Mouse (Mus musculus): ENCODE data around the gene Maml2.

The Maml2 gene

GRCm38 (mm10) chr9:13574059-13574458 lies 276.3 kb downstream of the Maml2 start:
- DNase-seq = peak; percentile 98

GRCm38 (mm10) chr9:13574913-13575312 lies 277.2 kb downstream of the Maml2 start:
- DNase-seq = peak; percentile 96

DNA sequence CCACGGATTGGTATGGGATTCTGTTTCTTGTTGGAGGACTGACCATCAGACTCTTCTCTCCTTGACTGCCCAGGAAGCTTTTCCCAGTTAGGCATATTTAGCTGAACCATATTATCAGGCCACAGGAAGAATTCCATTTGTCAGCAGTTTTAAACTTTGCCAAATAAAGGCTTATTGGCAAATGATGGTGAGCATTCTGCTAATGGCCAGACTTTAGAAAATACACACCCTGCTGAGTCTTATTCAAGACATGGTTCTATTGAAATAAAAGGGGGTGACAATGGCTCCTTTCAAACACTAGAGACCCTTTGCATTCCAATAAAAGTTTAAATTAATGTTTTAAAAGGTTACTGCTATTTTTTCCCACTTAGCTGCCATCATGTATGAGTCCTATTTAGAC lies 279.4 kb downstream of the Maml2 start:
- DNase-seq = peak; percentile 39

DNA sequence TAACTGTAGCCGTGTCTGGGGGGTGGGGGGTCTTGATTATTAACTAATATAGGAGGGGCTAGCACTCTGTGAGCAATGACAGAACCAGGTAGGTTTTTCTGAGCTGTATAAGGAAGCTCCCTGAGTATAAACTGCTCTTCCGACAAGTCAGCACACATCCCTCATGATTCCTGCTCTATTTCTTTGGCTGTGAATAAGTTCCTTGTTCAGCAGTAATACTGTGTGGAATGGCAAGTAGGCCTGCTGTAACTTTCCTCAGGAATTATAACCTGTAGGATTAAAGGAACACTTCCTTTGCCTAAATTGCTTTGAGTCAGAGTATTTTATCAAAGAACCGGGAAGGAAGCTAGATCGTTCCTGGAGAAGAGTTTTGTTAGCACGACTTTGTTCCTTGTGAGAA lies 283.4 kb downstream of the Maml2 start:
- DNase-seq = peak; percentile 12

- peak; percentile 80 for DNase-seq
These were observed 286.2 kb downstream of the Maml2 start for GRCm38 (mm10) chr9:13583952-13584351.

DNA sequence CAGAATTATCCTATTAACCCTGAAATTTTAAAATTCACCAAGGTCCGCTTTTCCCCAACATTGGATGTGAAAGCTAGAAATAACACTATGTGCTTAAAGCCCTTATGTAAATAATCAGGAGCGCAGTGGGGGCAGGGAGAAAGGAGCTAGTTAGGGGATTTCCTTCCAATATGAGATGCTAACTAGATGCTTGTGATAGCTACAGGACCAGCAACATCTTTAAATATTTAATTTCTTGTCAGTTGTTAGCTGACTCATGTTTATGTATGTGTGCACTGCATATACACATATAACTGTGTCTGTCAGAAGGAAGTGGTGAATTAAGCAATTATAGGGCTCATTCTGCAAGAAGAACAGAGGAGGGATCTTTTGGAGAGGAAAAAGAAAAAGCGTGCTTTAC lies 286.7 kb downstream of the Maml2 start:
- peak; percentile 53 for DNase-seq

DNA sequence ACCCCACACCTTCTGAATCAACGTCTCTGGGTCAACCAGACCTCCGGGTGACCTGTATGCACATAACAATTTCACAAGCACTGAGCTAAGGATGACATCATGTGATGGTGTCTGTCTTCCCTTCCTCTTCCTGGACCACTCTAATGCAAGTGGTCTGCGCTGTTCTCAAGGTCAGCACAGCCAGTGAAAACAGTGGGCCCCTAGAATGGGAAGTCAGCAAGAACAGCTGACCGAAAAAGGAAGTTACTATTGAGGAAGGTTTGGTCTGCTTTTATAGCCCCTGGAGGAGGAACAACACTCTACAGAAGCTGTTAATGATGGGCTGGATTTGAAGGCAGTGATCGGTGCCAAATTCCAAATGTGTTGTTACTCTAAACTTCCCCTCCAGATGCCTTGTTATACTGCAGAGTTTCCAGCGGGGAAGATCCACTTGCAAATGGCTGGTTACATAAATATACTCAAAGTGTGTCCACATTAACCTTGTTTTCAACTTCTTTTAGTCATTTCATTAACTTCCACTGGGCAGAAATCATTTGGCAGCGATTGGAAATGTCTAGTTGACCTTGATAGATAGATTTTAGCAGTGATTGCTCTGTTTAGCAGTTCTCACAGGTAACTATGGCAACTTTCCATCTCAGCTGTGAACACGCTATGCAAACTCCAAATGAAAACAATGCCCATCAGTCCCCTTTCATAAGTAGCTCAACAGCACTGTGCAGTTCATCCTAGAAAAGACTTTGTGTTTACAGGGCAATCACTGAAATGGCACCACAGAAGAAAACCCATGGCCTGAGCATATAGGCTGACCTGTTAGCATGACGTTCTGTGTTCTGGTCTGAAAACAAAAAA lies 289.6 kb downstream of the Maml2 start:
- peak; percentile 98 for DNase-seq

DNA sequence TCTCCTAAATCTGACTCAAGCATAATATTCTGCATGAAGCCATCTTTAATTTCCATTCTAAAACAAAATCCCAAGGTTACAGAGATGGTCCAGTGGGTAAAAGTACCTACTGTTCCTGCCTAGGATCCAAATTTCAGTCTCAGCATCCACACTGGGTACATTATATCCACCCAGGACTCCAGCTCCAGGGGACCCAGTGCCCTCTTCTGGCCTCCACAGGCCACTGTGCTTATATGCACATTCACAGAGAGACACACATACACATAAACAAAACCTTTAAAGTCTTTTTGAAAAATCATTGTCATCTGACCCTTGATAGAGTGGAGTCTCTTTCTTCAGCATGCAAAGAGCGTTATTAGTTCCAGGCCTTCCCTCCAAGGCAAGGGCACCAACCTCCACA lies 291.0 kb downstream of the Maml2 start:
- peak; percentile 81 for DNase-seq

DNA sequence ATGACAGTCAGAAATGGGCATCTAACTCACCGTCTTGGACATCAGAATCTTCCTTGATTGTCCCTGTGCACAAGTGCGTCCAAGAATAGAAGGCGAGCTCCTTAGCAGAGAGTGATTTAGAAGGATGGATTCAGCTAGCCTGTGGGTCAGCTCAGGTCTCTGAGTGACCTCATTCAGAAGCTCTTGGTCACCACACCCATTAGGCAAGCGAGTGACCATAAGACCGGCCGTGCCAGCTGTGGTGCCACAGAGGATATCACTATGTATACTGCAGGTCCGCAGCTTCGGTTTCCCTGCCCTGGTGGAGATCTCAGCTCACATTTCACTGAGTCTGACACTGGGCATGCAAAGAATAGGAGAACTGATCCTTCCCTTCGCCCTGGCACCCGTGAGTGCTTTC lies 294.9 kb downstream of the Maml2 start:
- peak; percentile 90 for DNase-seq

GRCm38 (mm10) chr9:13597736-13598135 lies 300.0 kb downstream of the Maml2 start:
- peak; percentile 77 for DNase-seq

DNA sequence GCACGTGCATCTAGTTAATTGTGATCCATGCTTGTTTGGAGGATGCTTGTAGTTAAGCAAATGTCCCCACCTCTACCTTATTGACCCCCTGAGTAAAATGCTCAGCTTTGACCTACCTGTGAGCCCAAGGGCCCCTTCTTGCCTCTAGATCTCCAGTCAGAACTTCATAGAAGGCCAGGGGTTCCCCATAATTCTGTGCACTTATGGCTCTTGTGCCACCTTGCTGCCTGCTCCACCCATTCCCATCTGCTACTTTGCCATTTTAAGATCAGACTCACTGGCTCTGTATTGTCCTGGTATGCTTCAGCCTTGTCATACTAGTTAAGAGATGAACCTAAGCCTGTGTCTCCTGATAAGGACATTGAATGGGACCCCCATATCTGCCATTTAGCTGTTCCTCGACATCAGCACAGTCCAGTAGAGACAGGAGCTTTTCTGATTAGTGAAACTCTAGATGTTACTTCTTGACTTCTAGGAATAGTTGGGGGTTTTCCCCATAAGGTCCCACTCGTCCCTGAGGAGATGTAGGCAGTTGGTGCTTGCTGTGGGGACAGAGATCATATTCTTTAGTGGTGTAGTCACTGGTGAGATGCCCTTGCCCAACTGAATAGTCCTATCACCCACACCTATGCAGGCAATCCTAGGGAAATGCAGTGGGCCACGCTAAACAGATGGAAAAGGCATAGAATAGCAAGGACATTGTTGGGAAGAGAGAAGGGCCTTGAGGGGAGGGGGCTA lies 301.0 kb downstream of the Maml2 start:
- peak; percentile 77 for DNase-seq

DNA sequence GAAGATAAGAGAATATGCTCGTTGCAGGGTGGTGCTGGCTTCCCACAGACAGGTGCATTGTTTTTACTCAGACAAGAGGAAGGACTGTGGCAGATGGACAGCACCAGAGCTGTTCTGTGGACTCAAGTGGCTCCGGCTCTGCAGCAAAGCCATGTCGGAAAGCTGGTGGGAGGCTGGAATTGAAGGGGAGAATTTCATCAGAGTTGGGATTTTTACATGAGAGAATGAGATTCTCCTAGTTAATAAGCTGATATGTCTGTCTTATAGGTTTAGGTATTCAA lies 301.5 kb downstream of the Maml2 start:
- no peak for DNase-seq

DNA sequence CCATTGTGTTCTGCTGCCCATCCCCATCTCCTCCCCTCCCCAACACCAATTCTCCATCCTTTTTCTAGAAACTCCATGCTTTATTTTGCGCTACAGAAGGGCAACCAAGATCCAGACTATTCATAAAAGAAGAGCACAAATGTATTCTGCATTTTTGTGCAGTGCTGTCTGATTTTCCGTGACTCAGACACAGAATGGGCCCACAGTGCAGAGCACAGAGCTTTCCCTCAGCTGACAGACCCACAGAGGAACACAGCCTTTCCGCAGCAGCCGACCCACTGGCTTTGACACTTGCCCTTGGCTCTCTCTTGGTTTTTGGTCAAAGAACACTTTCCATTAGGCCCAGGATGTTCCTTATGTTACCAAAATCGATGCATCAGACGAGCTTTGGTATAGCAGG lies 302.0 kb downstream of the Maml2 start:
- DNase-seq = peak; percentile 88

DNA sequence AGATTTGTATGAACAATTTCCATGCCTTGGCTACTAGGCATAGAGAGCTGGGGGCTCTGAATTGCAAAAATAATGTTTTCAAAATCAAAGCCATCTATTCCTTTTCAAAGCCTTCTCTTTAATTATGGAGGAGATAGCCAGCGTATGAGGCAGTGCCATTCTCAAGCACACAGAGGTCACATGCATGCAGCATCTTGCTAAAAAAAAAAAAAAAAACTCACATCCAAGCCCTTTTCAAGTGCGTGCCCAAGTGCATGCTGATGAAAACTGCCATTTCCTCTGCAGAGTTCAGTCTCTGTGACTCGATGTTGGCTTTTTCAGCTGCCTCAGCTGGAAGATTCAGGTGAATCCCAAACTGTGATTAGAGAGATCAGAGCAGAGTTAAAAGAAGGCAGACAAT lies 304.0 kb downstream of the Maml2 start:
- peak; percentile 21 for DNase-seq

GRCm38 (mm10) chr9:13603533-13604143 lies 305.9 kb downstream of the Maml2 start:
- peak; percentile 76 for DNase-seq

- DNase-seq = peak; percentile 67
These were observed 309.9 kb downstream of the Maml2 start for GRCm38 (mm10) chr9:13607609-13608185.

DNA sequence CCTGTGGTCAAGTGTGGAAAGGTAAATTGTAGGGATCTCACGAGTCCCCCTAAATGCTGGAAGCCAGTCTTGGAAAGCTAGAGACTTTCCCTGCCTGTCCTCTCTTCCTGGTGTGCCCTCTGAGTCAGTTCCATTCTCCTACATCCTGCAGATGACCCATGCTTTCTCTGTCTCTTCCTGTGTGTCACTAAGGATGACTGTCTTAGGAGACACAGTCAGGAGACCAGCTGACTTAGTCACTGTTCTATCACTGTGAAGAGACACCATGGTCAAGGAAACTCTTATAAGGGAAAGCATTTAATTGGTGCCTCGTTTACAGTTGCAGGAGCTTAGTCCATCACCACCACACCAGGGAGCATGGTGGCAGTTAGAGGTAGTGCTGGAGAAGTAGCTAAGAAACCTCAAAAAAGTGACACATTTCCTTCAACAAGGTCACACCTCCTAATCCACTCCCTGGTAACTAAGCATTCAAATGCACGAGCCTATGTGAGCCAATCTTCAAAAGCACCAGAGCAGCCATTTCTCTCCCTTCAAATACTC lies 310.8 kb downstream of the Maml2 start:
- peak; percentile 58 for DNase-seq

GRCm38 (mm10) chr9:13611561-13611960 lies 313.8 kb downstream of the Maml2 start:
- DNase-seq = peak; percentile 87

GRCm38 (mm10) chr9:13612371-13612770 lies 314.6 kb downstream of the Maml2 start:
- peak; percentile 66 for DNase-seq

DNA sequence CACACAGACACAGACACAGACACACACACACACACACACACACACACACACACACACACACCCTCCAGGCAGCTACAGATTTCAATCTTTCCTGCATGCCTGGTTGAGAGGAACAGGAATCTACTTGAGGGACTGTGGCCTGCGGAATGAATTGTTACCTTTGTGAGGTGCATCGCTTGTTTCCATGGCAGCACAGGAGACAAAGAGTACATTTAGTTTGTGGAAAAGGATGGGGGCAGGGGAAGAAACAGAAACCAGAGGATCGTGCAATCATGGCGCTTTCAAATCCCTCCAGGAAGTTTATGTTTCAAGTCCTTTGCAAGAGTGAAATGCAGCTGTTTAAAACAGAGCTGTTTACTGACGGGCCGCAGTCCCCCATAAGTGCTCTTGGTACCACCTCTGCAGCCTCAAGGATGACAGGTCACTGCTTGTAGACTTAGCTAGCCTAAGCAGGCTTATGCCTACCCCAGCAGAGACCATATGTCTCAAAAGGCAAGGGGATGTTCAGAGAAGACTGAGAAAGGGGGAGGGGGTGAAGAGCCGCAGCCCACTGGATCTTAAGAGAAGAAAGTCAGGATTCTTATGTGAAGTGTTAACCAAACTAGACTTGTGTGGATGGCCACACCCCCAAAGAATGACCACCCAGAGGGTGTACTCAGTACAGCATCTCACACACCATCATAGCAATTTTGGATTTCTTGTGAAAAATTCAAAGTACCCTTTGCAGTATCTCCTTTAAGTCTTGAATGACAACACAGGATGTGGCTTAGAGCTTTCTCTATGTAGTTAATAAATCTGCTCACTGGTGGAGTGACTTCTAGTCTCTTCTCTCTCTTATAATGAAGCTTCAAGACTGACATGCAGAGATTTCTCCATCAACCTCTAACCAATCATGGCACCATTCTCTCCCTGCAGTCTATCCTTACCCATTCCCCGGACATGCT lies 315.8 kb downstream of the Maml2 start:
- DNase-seq = peak; percentile 61

DNA sequence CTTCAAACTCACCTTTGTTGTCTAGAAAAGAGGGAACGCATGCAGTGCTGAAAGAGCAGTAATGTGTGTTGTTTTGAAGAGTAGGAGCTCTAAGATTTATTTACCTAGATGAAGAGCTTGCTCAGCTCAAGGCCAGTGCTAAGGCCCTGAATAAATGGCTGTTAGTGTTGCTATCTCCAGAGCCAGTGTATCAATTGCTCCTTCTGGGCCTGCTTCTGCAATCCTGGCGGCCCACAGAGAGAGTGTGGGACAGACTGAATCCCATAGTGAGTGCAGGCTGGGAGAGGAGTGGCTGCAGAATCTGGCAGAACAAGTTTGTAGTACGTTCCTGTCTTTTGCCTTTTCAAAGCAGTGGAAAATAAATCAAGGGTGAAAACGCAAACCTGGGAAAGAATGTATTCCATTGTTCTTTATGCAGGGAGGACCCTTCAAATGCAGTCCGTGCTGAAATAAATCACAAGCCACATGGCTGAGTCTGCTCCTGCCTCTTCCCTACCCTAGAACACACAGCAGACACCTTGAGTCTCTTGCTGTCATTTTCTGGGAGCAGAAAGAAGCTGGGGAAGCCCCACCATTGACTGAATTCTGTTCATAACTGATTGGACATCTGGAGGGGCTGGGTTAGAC lies 318.7 kb downstream of the Maml2 start:
- DNase-seq = peak; percentile 85

DNA sequence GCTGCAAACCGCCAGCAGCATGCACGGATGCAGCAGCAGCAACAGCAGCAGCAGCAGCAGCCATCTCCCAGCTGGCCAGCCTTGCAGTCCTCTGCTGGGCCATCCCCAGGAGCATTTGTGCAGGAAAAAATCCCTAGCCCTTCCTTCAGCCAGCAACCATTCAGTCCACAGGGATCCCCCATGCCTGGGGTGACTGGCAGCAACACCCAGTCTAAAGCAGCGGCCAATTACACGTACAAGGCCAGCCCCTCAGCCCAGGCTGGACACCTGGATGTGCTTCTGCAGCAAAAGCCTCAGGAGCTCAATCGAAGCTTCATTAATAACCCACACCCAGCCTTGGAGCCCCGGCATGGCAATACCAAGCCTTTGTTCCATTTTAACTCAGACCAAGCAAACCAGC lies 323.0 kb downstream of the Maml2 start:
- peak; percentile 70 for DNase-seq
